Mouse (Mus musculus): ENCODE measurements around the gene Insig2. TPM values are rescaled to one million over a fixed set of nuclear protein-coding genes. Genes with fewer than 3 reads are reported as not detected.

Insig2 gene
- 16.0 and 23.3 TPM in 2 replicates for total RNA-seq (2017)

- no peak for ATAC-seq (replicated peaks in 1 of 2; ENCODE audit: insufficient read depth in 1 of 2, low FRiP score in 2 of 2, low TSS enrichment in 1 of 2, low read depth in 1 of 2, poor library complexity in 2 of 2, severe bottlenecking in 2 of 2)
Measured at GRCm38 (mm10) chr1:121332485-121332884, at the start of gene Insig2. Insig2 (minus strand) TSS chr1:121332589.

DNA sequence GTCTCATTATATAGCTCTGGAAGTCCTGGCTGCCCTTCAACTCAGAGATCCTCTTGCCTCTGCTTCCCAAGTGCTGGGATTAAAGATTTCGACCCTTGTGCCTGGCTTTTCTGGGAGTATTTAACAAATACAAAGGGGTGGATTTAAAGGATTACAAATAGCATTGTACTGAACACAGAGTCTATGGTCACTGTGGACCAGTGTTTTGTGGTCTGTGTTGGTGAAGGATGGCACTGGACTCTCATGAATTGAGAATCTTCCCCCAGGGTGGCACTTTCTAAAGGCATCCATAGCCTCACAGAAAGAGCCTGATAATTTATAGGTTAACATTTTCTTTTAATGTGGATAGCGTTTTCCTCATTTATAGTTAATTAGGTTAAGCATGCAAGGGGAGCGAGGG, 49.2 kb upstream of the Insig2 start:
- ATAC-seq (replicated peaks in 1 of 2; ENCODE audit: insufficient read depth in 1 of 2, low FRiP score in 2 of 2, low TSS enrichment in 1 of 2, low read depth in 1 of 2, poor library complexity in 2 of 2, severe bottlenecking in 2 of 2): no peak

DNA sequence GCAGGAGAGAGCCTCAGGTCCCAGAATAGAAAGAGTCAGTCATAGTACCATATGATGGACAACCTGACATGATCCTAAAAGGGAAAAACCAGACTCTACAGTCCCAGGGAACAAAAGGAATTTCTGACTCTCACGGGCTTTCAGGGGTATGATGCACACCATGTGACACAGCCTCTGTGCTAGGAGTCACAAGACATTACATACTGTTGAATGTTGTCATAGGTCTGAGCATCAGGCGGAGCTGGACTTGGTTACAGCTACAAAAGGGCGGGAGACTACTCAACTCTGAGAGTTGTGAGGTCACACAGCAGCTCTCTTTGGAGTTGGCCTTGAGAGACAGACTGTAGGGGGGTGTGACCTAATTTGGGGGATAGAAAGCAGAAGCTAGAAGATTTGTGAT, 47.6 kb upstream of the Insig2 start:
- no peak for ATAC-seq (replicated peaks in 1 of 2; ENCODE audit: insufficient read depth in 1 of 2, low FRiP score in 2 of 2, low TSS enrichment in 1 of 2, low read depth in 1 of 2, poor library complexity in 2 of 2, severe bottlenecking in 2 of 2)

DNA sequence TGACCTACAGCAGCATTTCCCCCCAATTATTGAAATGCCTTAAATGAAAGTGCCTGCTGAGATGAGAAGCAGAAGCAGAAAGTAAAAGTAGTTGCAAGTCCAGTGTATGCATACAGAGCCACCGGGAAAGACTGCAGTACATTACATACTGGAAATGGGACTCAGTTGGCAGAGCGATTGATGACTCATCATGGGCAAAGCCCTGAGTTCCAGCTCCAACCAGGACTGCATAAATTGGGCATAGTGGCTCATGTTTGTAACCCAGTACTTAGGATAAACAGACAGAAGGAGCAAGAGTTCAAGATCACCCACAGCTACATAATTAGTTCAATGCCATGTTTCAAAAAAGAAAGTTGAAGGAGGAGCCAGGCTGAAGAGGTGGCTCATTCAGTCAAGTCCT, 45.5 kb upstream of the Insig2 start:
- ATAC-seq (replicated peaks in 1 of 2; ENCODE audit: insufficient read depth in 1 of 2, low FRiP score in 2 of 2, low TSS enrichment in 1 of 2, low read depth in 1 of 2, poor library complexity in 2 of 2, severe bottlenecking in 2 of 2): no peak

GRCm38 (mm10) chr1:121377410-121377809, 45.0 kb upstream of the Insig2 start:
- ATAC-seq (replicated peaks in 1 of 2; ENCODE audit: insufficient read depth in 1 of 2, low FRiP score in 2 of 2, low TSS enrichment in 1 of 2, low read depth in 1 of 2, poor library complexity in 2 of 2, severe bottlenecking in 2 of 2): no peak

DNA sequence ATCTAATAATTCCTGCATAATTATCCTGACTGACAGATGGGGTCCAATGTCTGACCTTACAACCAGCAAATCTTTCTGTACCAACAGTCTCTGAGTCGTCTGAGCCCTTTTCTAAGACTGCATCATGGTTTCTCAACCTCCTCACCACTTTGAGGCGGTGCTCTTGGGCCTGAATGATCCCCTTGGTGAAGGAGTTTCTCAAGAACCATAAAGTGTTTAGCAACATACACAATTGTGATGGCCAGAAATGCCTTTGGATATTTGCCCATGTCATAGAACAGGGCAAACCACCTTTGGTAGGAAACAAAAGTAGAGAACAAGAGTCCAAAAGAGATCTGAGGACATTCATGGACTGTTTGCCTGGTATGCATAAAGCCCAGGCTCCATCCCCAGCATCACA, 41.2 kb upstream of the Insig2 start:
- ATAC-seq (replicated peaks in 1 of 2; ENCODE audit: insufficient read depth in 1 of 2, low FRiP score in 2 of 2, low TSS enrichment in 1 of 2, low read depth in 1 of 2, poor library complexity in 2 of 2, severe bottlenecking in 2 of 2): no peak

GRCm38 (mm10) chr1:121372656-121373055, 40.3 kb upstream of the Insig2 start:
- no peak for ATAC-seq (replicated peaks in 1 of 2; ENCODE audit: insufficient read depth in 1 of 2, low FRiP score in 2 of 2, low TSS enrichment in 1 of 2, low read depth in 1 of 2, poor library complexity in 2 of 2, severe bottlenecking in 2 of 2)

- no peak for ATAC-seq (replicated peaks in 1 of 2; ENCODE audit: insufficient read depth in 1 of 2, low FRiP score in 2 of 2, low TSS enrichment in 1 of 2, low read depth in 1 of 2, poor library complexity in 2 of 2, severe bottlenecking in 2 of 2)
Measured at GRCm38 (mm10) chr1:121371449-121371848, 39.1 kb upstream of the Insig2 start.

DNA sequence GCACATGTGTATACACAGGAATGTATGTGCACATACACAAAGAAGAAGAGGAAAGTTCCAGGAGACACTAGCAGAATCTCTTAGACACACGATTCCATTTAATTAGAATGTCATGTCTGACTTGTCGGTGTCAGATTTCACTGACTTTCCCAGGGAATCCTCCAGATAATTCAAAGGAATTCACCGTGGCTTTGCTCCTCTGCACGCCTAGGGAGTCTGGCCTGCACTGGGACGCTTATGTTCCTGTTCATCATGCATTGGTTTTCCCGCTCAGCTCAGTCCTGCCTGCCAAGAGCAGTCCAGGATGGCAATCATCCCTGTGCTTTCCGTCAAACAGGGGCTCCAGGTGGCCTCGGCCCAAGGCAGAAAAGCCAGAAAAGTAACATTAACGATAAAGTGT, 34.9 kb upstream of the Insig2 start:
- ATAC-seq (replicated peaks in 1 of 2; ENCODE audit: insufficient read depth in 1 of 2, low FRiP score in 2 of 2, low TSS enrichment in 1 of 2, low read depth in 1 of 2, poor library complexity in 2 of 2, severe bottlenecking in 2 of 2): no peak

DNA sequence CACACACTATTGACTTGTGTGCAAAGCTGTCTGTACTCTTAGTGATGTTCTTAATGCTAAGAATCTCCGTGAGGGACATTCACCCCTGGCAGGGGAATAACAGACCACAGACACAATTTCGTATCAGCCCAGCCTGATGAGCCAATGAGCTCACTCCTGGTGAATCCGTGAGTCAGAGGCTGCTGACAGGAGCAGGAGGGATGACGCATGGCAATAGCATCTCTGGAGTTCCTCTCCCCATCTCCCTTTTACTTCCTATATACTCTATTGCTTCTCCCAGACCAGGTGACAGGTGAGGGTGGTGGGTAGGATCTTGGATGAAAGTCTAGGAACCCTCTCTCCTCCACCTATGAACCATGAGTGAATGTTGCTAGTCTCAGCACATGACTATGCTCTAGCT, 28.2 kb upstream of the Insig2 start:
- ATAC-seq (replicated peaks in 1 of 2; ENCODE audit: insufficient read depth in 1 of 2, low FRiP score in 2 of 2, low TSS enrichment in 1 of 2, low read depth in 1 of 2, poor library complexity in 2 of 2, severe bottlenecking in 2 of 2): no peak

DNA sequence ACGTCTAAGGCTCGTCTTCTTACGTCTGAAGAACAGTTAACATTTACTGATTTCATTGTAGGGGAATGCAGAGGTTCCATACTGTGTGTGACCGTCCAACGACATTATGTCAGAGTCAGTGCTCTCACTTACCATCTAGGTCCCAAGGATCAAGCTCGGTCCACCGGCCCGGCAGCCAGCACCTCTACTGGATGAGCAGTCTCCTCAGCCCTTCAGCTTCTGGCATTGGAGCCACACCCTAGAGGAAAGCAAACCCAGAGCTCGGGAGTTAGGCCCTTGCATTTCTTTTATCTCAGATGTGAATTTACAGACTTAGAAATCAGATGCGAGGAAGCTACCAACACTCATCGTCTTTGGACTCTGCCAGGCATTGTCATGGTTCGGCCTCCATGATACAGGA, 27.3 kb upstream of the Insig2 start:
- no peak for ATAC-seq (replicated peaks in 1 of 2; ENCODE audit: insufficient read depth in 1 of 2, low FRiP score in 2 of 2, low TSS enrichment in 1 of 2, low read depth in 1 of 2, poor library complexity in 2 of 2, severe bottlenecking in 2 of 2)

DNA sequence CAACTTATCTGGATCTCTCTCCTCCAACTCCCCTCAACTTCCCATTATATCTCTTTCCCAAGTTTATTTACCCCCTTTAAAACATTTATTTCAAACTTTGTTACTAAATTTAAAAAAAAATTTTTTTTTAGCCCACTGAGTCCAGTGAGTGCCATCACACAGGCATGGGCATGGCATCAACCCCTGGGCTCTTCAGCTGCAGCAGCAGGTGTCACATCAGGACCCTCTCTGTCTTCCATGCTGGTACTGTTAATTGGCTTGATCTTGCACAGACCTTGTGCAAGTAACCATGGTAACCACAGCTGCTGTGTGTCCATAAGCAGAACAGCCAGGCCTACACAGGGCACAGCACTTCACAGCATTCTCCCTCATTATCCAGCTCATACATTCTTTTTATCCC, 21.4 kb upstream of the Insig2 start:
- ATAC-seq (replicated peaks in 1 of 2; ENCODE audit: insufficient read depth in 1 of 2, low FRiP score in 2 of 2, low TSS enrichment in 1 of 2, low read depth in 1 of 2, poor library complexity in 2 of 2, severe bottlenecking in 2 of 2): no peak

DNA sequence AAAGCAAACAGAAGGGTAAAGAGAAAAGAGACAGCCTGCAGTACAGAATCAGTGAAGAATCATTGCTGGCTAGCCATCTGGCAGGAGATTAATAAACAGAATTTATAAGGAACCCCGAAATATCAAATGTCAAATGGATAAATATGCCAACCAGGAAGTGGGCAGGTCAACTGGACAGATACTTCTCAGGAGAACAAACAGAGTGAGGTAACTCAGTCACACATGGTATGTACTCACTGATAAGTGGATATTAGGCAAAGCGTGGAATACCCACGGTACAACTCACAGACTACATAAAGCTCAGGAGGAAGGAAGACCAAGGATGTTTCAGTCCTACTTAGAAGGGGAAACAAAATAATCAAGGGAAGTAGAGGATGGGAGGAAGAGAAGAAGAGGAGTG, 18.6 kb upstream of the Insig2 start:
- no peak for ATAC-seq (replicated peaks in 1 of 2; ENCODE audit: insufficient read depth in 1 of 2, low FRiP score in 2 of 2, low TSS enrichment in 1 of 2, low read depth in 1 of 2, poor library complexity in 2 of 2, severe bottlenecking in 2 of 2)

GRCm38 (mm10) chr1:121350616-121351015, 18.2 kb upstream of the Insig2 start:
- ATAC-seq (replicated peaks in 1 of 2; ENCODE audit: insufficient read depth in 1 of 2, low FRiP score in 2 of 2, low TSS enrichment in 1 of 2, low read depth in 1 of 2, poor library complexity in 2 of 2, severe bottlenecking in 2 of 2): no peak

DNA sequence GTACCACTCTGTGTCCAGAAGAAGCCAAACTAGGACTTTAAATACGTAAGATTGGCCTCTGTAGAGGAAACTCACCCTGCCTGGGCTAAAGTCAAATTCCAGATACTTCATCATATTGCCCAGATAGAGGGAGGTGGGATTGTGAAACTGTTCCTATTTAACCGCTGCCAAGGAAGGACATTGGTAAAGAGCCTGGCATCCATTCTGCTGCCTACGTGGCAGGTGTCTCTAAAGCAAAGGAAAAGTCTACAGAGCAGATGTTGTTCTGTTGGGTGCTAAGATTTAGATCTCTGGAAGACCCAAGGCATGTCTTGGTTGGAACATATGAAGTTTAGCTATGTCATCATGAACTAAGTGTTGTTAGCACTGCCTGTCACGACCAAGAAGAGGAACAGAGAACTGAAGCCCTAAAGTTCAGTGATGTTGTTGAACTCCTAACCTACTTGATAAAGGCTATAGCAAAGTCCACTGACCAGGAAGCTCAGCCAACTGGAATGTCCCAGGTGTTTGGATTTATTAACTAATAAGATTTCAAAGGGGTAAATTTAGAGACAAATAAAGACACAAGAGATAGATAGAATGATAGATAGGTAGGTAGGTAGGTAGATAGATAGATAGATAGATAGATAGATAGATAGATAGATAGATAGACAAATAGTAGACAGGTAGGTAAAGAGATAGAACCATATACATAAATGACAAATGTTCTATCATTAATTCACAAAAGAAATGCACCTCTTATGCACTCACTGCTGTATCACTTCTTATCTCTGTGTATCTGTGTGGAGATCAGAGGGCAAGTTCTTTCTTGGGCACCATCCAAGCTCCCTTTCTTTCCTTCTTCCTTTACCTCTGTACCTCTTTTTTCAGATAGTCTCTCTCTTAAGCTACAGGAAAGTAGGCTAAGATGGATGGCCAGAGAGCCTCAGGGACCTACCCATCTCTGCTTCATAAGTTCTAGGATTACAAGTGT, 16.8 kb upstream of the Insig2 start:
- no peak for ATAC-seq (replicated peaks in 1 of 2; ENCODE audit: insufficient read depth in 1 of 2, low FRiP score in 2 of 2, low TSS enrichment in 1 of 2, low read depth in 1 of 2, poor library complexity in 2 of 2, severe bottlenecking in 2 of 2)

DNA sequence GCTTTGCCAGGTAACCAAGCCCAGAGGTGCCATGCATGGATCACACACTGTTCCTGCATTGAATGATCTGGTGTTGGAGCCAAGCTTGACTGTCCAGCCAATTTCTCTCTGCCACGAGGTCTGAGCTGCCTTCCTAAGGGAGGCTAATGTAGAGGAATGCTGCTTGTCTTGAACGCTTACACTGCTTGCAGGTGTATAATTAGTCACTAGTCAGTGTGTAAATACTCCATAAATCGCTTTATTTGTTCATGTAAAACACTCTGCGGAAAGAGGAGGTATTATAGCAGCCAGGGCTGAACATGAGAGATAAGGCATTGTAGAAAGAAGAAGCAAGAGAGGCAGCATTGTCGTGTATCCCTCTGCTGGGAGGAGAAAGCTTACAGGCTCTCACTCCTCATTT, 11.6 kb upstream of the Insig2 start:
- ATAC-seq (replicated peaks in 1 of 2; ENCODE audit: insufficient read depth in 1 of 2, low FRiP score in 2 of 2, low TSS enrichment in 1 of 2, low read depth in 1 of 2, poor library complexity in 2 of 2, severe bottlenecking in 2 of 2): no peak

GRCm38 (mm10) chr1:121335789-121336188, 3.4 kb upstream of the Insig2 start:
- ATAC-seq (replicated peaks in 1 of 2; ENCODE audit: insufficient read depth in 1 of 2, low FRiP score in 2 of 2, low TSS enrichment in 1 of 2, low read depth in 1 of 2, poor library complexity in 2 of 2, severe bottlenecking in 2 of 2): no peak

- ATAC-seq (replicated peaks in 1 of 2; ENCODE audit: insufficient read depth in 1 of 2, low FRiP score in 2 of 2, low TSS enrichment in 1 of 2, low read depth in 1 of 2, poor library complexity in 2 of 2, severe bottlenecking in 2 of 2): no peak
Measured at GRCm38 (mm10) chr1:121333986-121334703, 1.8 kb upstream of the Insig2 start.

Data from hematopoietic stem cell, adult 5-6 weeks (primary cell).